Mouse (Mus musculus): Measurements from ENCODE around the gene Ifi202b.
"Not testable (repeated sequence)": the region's sequence is repeated elsewhere in the genome, so short reads cannot be mapped to it uniquely, and the experiment has no call there.

DNA sequence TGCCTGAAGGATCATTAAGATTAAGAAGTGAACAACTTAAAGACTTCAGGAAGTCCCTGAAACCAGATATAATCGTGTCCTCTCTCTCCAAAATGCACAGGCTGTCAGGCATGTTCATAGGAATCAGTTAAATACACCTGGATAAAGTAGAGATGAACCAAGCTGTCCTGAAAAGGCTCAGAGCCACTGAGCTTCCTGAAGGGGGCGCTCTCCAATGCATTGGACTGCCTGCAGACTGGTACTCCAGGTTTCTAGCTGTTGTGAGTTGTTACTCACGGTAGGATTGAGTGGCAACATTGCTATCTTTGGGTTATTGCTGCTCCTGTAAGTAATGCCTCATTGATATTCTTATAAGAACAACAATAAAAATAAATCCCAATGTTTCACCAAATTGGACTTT, 63.3 kb downstream of the Ifi202b start:
- TF ChIP-seq CTCF (conservative IDR thresholded peaks at IDR 0.05; ENCODE audit: low read length); NANOG (IDR thresholded peaks at IDR 0.05; ENCODE audit: borderline replicate concordance, low read length): not testable (repeated sequence)

Data from E14TG2a.4 (cell line).